Mouse (Mus musculus): ENCODE results near the gene B830017H08Rik.

- TF ChIP-seq CTCF (IDR thresholded peaks at IDR 0.05; ENCODE audit: low read depth) (peak; percentile 76), EP300 (optimal IDR thresholded peaks at IDR 0.05) (no peak)
Measured at GRCm38 (mm10) chr16:17785337-17785736, 47.6 kb upstream of the B830017H08Rik start.

Measured in stomach, postnatal 0 days (tissue).